Mouse (Mus musculus) kidney, adult 2 months (tissue): ENCODE measurements around the gene Ddc.

Source experiments
- CTCF ChIP-seq: fragments of 200-500 bp; conservative IDR thresholded peaks from 2 replicates; pipeline ENCODE4 v1.5.1; 2011; ENCODE audit warnings: low read depth, mild to moderate bottlenecking, control low read depth, low read length, moderate library complexity, mixed read lengths; ENCODE audit not compliant: insufficient read depth, insufficient read length
- POLR2A ChIP-seq: fragments of 200-500 bp; IDR thresholded peaks from one replicate; pipeline ENCODE4 v1.6.1; 2011; ENCODE audit warnings: low read depth, low read length, control low read depth

DNA sequence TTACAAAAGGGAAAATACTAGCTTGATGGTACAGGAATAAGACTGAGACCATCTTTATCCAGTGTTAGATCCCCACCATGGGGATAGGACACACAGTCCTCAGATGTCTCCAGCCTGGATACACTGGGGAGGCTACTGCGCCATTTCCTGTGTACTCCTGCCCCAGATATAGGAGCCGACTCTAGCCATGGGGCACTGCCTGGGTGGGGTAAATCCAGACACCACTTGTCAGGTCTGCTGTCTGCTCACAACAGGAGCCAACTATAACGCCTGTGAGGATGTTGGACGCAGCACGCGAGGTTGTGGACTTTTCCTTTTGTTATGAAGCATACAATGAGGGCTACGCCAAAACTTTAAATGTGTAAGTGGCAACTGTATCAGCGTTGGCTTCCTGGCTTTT is 36.9 kb upstream of the Ddc start:
- no peak for TF ChIP-seq POLR2A
- TF ChIP-seq CTCF: no peak
